Mouse (Mus musculus): Measurements from ENCODE around the gene Slc37a4. TPM values are rescaled to one million over a fixed set of nuclear protein-coding genes. Genes with fewer than 3 reads are reported as not detected.
"Not testable (repeated sequence)": the region's sequence is repeated elsewhere in the genome, so short reads cannot be mapped to it uniquely, and the experiment has no call there.

Slc37a4 gene
- polyA plus RNA-seq, 2 experiments from 2014 or later: 14.1 to 17.1 TPM

GRCm38 (mm10) chr9:44444402-44445025, 47.9 kb downstream of the Slc37a4 start:
- not testable (repeated sequence) for ATAC-seq

- ATAC-seq: no peak
Measured at GRCm38 (mm10) chr9:44450387-44450786, 53.7 kb downstream of the Slc37a4 start.

Other genes with a start within 250 kb of the Slc37a4 start
- gene Cbl, start 162.8 kb upstream of the Slc37a4 start, polyA plus RNA-seq (2017; shearing (Covaris generic)): 10 to 100 TPM; 22.8 to 25.0 TPM
- gene Ccdc153, start 156.2 kb upstream of the Slc37a4 start, polyA plus RNA-seq (2017; shearing (Covaris generic)): not detected
- gene Pdzd3, start 145.4 kb upstream of the Slc37a4 start, polyA plus RNA-seq (2017; shearing (Covaris generic)): under 1 TPM in 1 of 2 experiments, not detected in 1; 0.30 TPM
- 1 to 10 TPM; 2.8 to 6.0 TPM for gene Nlrx1, start 128.3 kb upstream of the Slc37a4 start, polyA plus RNA-seq (2017; shearing (Covaris generic))
- gene Abcg4, start 108.2 kb upstream of the Slc37a4 start, polyA plus RNA-seq (2017; shearing (Covaris generic)): not detected
- 10 to 100 TPM; 18.1 to 21.7 TPM for gene Hinfp, start 91.2 kb upstream of the Slc37a4 start, polyA plus RNA-seq (2017; shearing (Covaris generic))
- gene C2cd2l, start 76.6 kb upstream of the Slc37a4 start, polyA plus RNA-seq (2017; shearing (Covaris generic)): 1 to 10 TPM; 4.3 to 5.3 TPM
- 10 to 100 TPM; 16.5 to 18.0 TPM for gene Dpagt1, start 70.8 kb upstream of the Slc37a4 start, polyA plus RNA-seq (2017; shearing (Covaris generic))
- gene H2afx, start 62.2 kb upstream of the Slc37a4 start, polyA plus RNA-seq (2017; shearing (Covaris generic)): 10 to 100 TPM; 29.0 to 36.5 TPM
- 10 to 100 TPM; 27.6 to 33.4 TPM for gene Hmbs, start 52.6 kb upstream of the Slc37a4 start, polyA plus RNA-seq (2017; shearing (Covaris generic))
- gene Vps11, start 35.2 kb upstream of the Slc37a4 start, polyA plus RNA-seq (2017; shearing (Covaris generic)): 10 to 100 TPM; 21.5 to 40.8 TPM
- gene Hyou1, start 17.4 kb upstream of the Slc37a4 start, polyA plus RNA-seq (2017; shearing (Covaris generic)): 10 to 100 TPM; 15.7 to 20.3 TPM
- gene Rps25, start 10.3 kb downstream of the Slc37a4 start, polyA plus RNA-seq (2017; shearing (Covaris generic)): 1,000 to 10,000 TPM; 3,659 to 4,118 TPM
- gene Trappc4, start 10.7 kb downstream of the Slc37a4 start, polyA plus RNA-seq (2017; shearing (Covaris generic)): 100 to 1,000 TPM; 119 to 162 TPM
- gene Ccdc84, start 21.7 kb downstream of the Slc37a4 start, polyA plus RNA-seq (2017; shearing (Covaris generic)): 10 to 100 TPM; 20.3 to 27.3 TPM
- under 1 TPM in 1 of 2 experiments, not detected in 1; 0.45 TPM for gene Foxr1, start 44.3 kb downstream of the Slc37a4 start, polyA plus RNA-seq (2017; shearing (Covaris generic))
- gene Upk2, start 58.1 kb downstream of the Slc37a4 start, polyA plus RNA-seq (2017; shearing (Covaris generic)): not detected
- gene Bcl9l, start 86.0 kb downstream of the Slc37a4 start, polyA plus RNA-seq (2017; shearing (Covaris generic)): 10 to 100 TPM; 13.2 to 15.2 TPM
- 10 to 100 TPM; 49.2 to 80.2 TPM for gene Cxcr5, start 165.0 kb downstream of the Slc37a4 start, polyA plus RNA-seq (2017; shearing (Covaris generic))
- gene Ddx6, start 208.0 kb downstream of the Slc37a4 start, polyA plus RNA-seq (2017; shearing (Covaris generic)): 10 to 100 TPM; 54.3 to 76.5 TPM